Mouse (Mus musculus) heart, postnatal 0 days (tissue): ENCODE data around the gene Map3k5.

ENCODE experiments used
- CTCF ChIP-seq: IDR thresholded peaks from 2 replicates; pipeline ENCODE4 v1.5.1; 2016; ENCODE audit warnings: antibody characterized with exemption, control low read depth, low read depth
- EP300 ChIP-seq: IDR thresholded peaks from 2 replicates; pipeline ENCODE4 v1.6.1; 2016; ENCODE audit warnings: antibody characterized with exemption, low read depth

- TF ChIP-seq EP300 (no peak), CTCF (no peak)
These were observed 102.1 kb downstream of the Map3k5 start for GRCm38 (mm10) chr10:20036375-20036774.
